Mouse (Mus musculus): ENCODE results near the gene Copg1. TPM values are rescaled to one million over a fixed set of nuclear protein-coding genes. Genes with fewer than 3 reads are reported as not detected.
"Not testable (repeated sequence)": the region's sequence is repeated elsewhere in the genome, so short reads cannot be mapped to it uniquely, and the experiment has no call there.

The Copg1 gene
- polyA plus RNA-seq, 1 experiment, result 37.3 TPM

- Histone ChIP-seq H3K36me3 (ENCODE audit: control insufficient read depth, insufficient read depth, low read length) (peaks cover 24% of the 10 kb centered on the region), H3K4me3 (ENCODE audit: extremely low read depth, insufficient read depth, insufficient read length) (no peak overlapping the region), H3K27me3 (ENCODE audit: control insufficient read depth, insufficient read depth, low read length) (no peaks in the 10 kb centered on the region), H3K4me1 (ENCODE audit: control insufficient read depth, insufficient read depth, insufficient read length) (no peaks in the 10 kb centered on the region), H3K27ac (ENCODE audit: insufficient read depth, low read length) (no peak overlapping the region)
- no peak for DNase-seq (ENCODE audit: low read depth in 1 of 2, low spot score in 2 of 2)
- TF ChIP-seq CTCF (IDR thresholded peaks at IDR 0.05; ENCODE audit: extremely low read depth, insufficient read depth, insufficient read length, insufficient replicate concordance), result no peak
- no peak for TF ChIP-seq POLR2A (IDR thresholded peaks at IDR 0.05; ENCODE audit: low read depth, low read length)
- 87% methylated on average over 19 of the region's 19 CpGs for WGBS
Observed at GRCm38 (mm10) chr6:87937178-87937788, 49.7 kb downstream of the Copg1 start.

GRCm38 (mm10) chr6:87938941-87939340 lies 51.3 kb downstream of the Copg1 start:
- Histone ChIP-seq H3K36me3 (ENCODE audit: control insufficient read depth, insufficient read depth, low read length) (peaks cover 17% of the 10 kb centered on the region), H3K4me3 (ENCODE audit: extremely low read depth, insufficient read depth, insufficient read length) (no peak overlapping the region), H3K4me1 (ENCODE audit: control insufficient read depth, insufficient read depth, insufficient read length) (no peaks in the 10 kb centered on the region), H3K27ac (ENCODE audit: insufficient read depth, low read length) (no peak overlapping the region), H3K27me3 (ENCODE audit: control insufficient read depth, insufficient read depth, low read length) (no peaks in the 10 kb centered on the region)
- TF ChIP-seq CTCF (IDR thresholded peaks at IDR 0.05; ENCODE audit: extremely low read depth, insufficient read depth, insufficient read length, insufficient replicate concordance) (no peak), POLR2A (IDR thresholded peaks at IDR 0.05; ENCODE audit: low read depth, low read length) (no peak)
- WGBS, result 94% methylated on average over 3 of the region's 3 CpGs
- no peak for DNase-seq (ENCODE audit: low read depth in 1 of 2, low spot score in 2 of 2)

GRCm38 (mm10) chr6:87942179-87942578 lies 54.6 kb downstream of the Copg1 start:
- TF ChIP-seq CTCF (IDR thresholded peaks at IDR 0.05; ENCODE audit: extremely low read depth, insufficient read depth, insufficient read length, insufficient replicate concordance), result no peak
- TF ChIP-seq POLR2A (IDR thresholded peaks at IDR 0.05; ENCODE audit: low read depth, low read length), result no peak
- Histone ChIP-seq H3K27me3 (ENCODE audit: control insufficient read depth, insufficient read depth, low read length) (no peaks in the 10 kb centered on the region), H3K36me3 (ENCODE audit: control insufficient read depth, insufficient read depth, low read length) (no peaks in the 10 kb centered on the region; the same call in 1 of the 2 replicates), H3K4me1 (ENCODE audit: control insufficient read depth, insufficient read depth, insufficient read length) (no peaks in the 10 kb centered on the region), H3K27ac (ENCODE audit: insufficient read depth, low read length) (no peak overlapping the region), H3K4me3 (ENCODE audit: extremely low read depth, insufficient read depth, insufficient read length) (no peak overlapping the region)
- WGBS, result 85% methylated on average over 7 of the region's 7 CpGs
- no peak for DNase-seq (ENCODE audit: low read depth in 1 of 2, low spot score in 2 of 2)

DNA sequence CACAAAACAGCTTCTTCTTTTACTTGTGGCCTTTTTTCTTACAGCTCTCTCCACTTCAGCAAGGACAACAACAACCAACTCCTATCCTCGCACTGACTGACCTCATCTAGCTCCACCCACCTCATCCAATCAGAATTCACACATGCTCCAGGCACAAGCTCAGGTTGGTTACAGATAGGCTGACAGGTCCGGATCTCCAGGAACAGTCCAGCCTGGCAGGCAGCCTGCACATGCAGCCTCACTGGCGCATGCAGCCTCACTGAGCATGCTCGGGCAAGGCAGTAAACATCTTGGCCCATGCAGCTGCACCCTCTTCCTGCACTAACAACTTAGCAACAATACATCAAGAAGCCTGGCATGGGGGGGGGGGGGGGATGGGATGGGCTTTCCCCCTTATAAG lies 74.8 kb downstream of the Copg1 start:
- WGBS, result 91% methylated on average over 4 of the region's 4 CpGs
- H3K27ac ChIP-seq (ENCODE audit: insufficient read depth, low read length); H3K4me1 ChIP-seq (ENCODE audit: control insufficient read depth, insufficient read depth, insufficient read length); DNase-seq (ENCODE audit: low read depth in 1 of 2, low spot score in 2 of 2); H3K27me3 ChIP-seq (ENCODE audit: control insufficient read depth, insufficient read depth, low read length); H3K4me3 ChIP-seq (ENCODE audit: extremely low read depth, insufficient read depth, insufficient read length); H3K36me3 ChIP-seq (ENCODE audit: control insufficient read depth, insufficient read depth, low read length): not testable (repeated sequence)

Other genes with a start within 250 kb of the Copg1 start
- gene Aplf, start 215.6 kb upstream of the Copg1 start, polyA plus RNA-seq (2012; rRNA removed), result 2.4 and 2.8 TPM in 2 replicates
- 2.0 and 3.1 TPM in 2 replicates for gene Efcc1, start 156.9 kb upstream of the Copg1 start, polyA plus RNA-seq (2012; rRNA removed)
- 70.5 and 104 TPM in 2 replicates for gene Gp9, start 109.7 kb upstream of the Copg1 start, polyA plus RNA-seq (2012; rRNA removed)
- gene Rab43, start 75.7 kb upstream of the Copg1 start, polyA plus RNA-seq (2012; rRNA removed), result 102 and 110 TPM in 2 replicates
- 0.73 and 1.3 TPM in 2 replicates for gene Gm45140, start 52.0 kb upstream of the Copg1 start, polyA plus RNA-seq (2012; rRNA removed)
- 17.8 and 31.4 TPM in 2 replicates for gene Isy1, start 49.0 kb upstream of the Copg1 start, polyA plus RNA-seq (2012; rRNA removed)
- 123 and 129 TPM in 2 replicates for gene Cnbp, start 36.7 kb upstream of the Copg1 start, polyA plus RNA-seq (2012; rRNA removed)
- 16.3 and 19.1 TPM in 2 replicates for gene Hmces, start 26.1 kb downstream of the Copg1 start, polyA plus RNA-seq (2012; rRNA removed)
- gene H1fx, start 93.8 kb downstream of the Copg1 start, polyA plus RNA-seq (2012; rRNA removed), result 1.5 and 2.6 TPM in 2 replicates
- gene Rab7, start 157.5 kb downstream of the Copg1 start, polyA plus RNA-seq (2012; rRNA removed), result 76.4 TPM in 2 replicates
- gene Rpn1, start 196.7 kb downstream of the Copg1 start, polyA plus RNA-seq (2012; rRNA removed), result 85.9 and 94.1 TPM in 2 replicates